Mouse (Mus musculus) common myeloid progenitor, adult 5-6 weeks (primary cell): ENCODE data around the gene Gca. TPM values are rescaled to one million over a fixed set of nuclear protein-coding genes. Genes with fewer than 3 reads are reported as not detected.

Source experiments
- total RNA-seq: library from RNA; stranded (forward); fragments of 200-1000, 187-1606 nt; gene quantifications from 2 replicates; pipeline ENCODE4 v1.2.3, GENCODE M21; 2017

The Gca gene
- total RNA-seq, 1 experiment from 2014 or later: 3.1 TPM

Other genes with a start within 250 kb of the Gca start
- not detected in 2 replicates for gene Gcg, start 180.6 kb upstream of the Gca start, total RNA-seq
- gene Fap, start 90.2 kb upstream of the Gca start, total RNA-seq: 0.32 TPM in 1 of 2 replicates, not detected in the other
- gene Ifih1, start 18.0 kb upstream of the Gca start, total RNA-seq: 27.3 and 29.9 TPM in 2 replicates